Mouse (Mus musculus) left cerebral cortex, adult 18-20 months (tissue): ENCODE data around the gene Slc41a3. TPM values are rescaled to one million over a fixed set of nuclear protein-coding genes. Genes with fewer than 3 reads are reported as not detected.
"Not testable (repeated sequence)": the region's sequence is repeated elsewhere in the genome, so short reads cannot be mapped to it uniquely, and the experiment has no call there.

Experiments
- DNase-seq, 2 experiments: peaks; one replicate each; pipeline ENCODE4 v3.0.0; 2021 to 2022; ENCODE audit warnings: low spot score in 2 of 2, mixed read lengths in 1 of 2
- total RNA-seq, 2 experiments: library from RNA; stranded (reverse); gene quantifications; 2 replicates each; pipeline ENCODE4 v1.2.3; 2021

The Slc41a3 gene
- total RNA-seq, 2 experiments from 2014 or later, result 4.4 to 5.0 TPM

DNA sequence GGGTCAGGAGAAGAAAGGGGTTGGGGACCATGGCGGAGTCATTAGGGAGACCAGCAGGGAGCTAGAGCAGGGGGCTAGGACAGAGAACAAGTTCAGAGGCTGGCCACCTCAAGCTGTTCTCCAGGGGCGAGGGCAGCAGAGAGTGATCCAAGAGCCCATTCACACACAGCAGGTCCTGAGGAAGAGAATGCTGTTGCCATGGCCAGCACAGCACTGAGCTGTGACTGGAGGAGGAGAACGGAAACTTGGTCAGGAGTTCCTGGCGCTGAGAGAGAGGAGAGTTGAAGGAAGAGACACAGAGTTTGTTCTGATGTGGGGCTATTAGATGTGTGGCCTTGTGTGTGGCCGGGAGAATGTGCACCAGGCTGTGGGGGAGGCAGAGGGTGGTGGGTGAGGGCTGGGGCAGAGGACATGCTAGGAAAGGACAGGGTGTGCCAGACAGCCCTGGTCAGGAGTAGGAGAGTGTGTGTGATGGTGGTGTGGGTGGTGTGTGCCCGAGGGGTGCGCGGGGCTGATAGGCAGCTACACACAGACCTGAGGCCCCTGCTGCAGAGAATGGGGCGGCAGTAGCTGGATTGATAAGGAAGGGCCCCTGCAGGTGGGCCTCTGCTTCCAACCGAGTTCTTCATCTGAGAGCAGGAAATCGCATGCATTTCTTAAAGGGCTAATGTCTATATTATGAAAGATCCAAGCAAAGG is 18.4 kb downstream of the Slc41a3 start:
- no peak for DNase-seq

DNA sequence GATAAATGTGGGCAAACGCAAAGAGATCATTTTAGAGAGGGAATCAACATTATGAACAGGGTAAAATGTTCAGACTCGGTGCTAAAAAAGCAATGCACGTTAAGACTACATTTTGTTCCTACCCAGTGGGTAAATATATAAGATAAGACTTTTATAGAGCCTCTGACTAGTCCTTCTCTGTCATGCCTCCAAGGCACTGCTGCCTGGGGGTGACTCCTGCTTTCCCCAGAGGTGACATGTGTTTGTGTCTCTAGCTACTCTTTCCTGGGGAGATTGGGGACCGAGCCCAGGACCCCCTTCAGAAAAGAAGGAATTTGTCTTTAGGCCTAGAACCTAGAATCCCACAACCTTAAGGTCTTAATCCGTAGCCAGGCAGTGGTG is 18.9 kb downstream of the Slc41a3 start:
- DNase-seq, result no peak

DNA sequence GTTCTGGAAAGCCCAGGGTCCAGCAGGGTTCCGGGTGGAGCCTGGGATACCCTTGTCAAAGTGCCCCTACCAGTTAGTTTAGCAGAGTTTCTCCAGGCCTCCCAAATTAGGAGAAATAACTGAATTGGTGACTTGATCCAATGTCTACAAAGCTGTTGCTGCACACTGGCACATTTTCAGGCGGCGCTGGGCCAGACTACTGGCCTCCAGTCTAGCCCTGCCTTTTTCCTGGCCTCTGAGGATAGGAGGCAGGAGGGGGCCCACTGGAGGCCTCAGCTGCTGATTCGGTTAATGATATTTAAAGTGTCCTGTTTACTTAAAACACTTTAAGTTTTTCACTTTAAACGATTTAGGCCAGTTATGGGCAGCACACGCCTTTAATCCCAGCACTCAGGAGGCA is 19.7 kb downstream of the Slc41a3 start:
- peak in 1 of 2 experiments; percentile 12 for DNase-seq

DNA sequence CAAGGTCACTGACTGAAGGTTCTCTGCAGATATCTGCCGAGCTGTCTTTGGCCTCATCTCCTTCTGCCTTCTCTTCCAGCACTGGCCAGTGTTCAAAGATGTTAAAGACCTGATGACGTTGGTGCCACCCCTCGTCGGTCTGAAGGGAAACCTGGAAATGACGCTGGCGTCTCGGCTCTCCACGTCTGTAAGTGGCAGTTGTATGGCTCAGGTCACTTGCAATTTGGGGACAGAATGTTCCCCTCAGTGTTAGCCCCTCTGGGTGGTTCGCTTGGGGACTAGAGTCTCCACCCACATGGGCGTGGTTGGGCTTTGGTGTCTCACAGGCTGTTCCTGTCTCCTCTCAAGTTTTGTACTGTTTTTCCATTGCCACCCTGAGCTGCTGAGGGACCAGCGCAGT is 20.2 kb downstream of the Slc41a3 start:
- no peak for DNase-seq

DNA sequence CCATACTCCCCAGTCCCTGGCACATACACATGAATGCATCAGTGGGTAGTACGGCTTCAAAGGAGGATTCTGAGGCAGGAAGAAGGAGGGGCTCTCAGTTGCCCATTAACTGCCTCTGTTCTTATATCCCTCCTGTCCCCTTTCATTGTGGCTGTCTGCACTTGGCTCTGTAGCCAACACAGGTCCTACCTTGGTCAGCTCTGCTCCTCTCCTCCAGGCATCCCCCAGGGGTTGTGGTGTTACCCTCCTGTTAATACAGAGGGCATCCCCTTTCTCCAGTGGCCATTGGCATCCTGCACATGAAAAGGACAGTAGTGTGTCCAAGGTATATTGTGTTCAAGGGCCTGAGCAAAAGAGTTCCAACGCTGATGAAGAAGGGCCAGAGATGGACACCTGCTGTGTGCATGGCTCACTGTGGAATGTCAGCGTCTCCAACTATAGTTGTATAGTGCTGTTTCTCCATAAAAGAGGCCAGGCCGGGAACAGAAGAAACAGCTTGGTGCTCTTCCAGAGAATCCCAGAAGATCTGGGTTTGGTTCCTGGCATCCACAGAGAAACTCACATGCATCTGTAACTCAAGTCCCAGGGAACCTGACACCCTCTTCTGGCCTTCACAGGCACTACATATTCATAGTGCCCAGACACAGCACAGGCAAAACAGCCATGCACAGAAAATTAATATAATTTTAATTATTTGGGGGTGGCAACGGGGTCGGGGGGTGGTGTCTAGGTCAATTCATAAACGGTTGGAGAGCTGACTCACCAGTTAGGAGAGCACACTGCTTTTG is 20.9 kb downstream of the Slc41a3 start:
- DNase-seq, result no peak

DNA sequence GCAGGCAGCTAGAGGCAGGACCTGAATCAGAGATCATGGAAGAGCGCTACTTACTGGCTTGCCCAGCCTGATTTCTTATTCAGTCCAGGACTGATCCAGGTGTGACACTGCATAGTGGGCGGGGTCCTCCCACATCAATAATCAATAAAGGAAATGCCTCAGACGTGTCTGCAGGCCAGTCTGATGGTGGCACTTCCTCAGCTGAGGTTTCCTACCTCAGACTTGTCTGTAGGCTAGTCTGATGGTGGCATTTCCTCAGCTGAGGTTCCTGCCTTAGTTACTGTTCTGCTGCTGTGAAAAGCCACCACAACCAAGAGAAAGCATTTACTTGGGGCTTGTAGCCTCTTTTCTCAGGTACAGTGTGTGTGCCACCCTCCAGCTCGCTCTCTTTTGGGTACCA is 23.0 kb downstream of the Slc41a3 start:
- DNase-seq, result no peak

DNA sequence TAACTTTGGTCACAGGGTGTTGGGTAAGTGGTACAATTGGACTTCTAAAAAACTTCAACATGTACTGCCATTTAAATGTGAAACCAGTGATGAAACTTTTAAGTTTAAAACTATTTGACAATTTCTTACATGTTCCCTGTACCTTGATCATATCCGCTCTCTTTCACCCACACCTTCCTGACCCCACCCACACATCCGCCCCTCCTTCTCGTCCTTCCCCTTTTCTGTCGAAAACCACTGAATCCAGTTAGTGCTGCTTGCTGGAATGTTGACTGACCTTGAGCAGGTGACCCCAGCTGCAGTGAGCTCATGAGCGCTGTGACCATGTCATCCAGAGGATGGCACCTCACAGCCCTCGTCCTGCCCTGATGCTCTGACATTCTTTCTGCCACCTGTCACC is 25.0 kb downstream of the Slc41a3 start:
- DNase-seq, result no peak

DNA sequence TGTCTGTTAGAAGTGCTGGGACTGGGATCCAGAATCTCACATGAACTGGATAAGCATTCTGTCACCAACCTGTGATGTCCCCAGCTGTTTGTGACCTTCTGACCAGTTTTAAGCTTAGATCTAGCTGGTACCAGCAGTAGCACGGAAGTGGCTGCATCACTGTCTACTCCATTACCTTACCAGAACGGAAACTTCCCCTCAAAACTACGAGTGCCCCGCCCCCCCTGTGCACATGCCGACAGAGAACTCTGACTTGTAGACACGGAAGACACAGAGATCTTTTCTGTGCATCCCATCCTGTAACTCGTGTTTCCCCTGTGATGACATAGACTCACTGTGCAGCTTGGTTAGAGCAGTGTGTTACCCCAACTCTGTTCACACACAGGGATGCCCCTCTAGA is 25.9 kb downstream of the Slc41a3 start:
- no peak for DNase-seq

DNA sequence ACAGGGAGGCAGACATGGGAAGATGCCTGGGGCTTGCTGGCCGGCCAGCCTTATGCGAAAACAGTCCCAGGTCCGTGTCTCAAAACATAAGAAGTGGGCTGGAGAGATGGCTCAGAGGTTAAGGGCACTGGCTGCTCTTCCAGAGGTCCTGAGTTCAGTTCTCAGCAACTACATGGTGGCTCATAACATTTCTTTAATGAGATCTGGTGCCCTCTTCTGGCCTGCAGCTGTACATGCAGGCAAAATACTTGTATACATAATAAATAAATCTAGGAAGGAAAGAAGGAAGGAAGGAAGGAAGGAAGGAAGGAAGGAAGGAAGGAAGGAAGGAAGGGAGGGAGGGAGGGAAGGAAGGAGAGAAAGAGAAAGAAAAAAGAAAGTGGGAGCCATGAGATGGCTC is 28.0 kb downstream of the Slc41a3 start:
- DNase-seq, result not testable (repeated sequence)

DNA sequence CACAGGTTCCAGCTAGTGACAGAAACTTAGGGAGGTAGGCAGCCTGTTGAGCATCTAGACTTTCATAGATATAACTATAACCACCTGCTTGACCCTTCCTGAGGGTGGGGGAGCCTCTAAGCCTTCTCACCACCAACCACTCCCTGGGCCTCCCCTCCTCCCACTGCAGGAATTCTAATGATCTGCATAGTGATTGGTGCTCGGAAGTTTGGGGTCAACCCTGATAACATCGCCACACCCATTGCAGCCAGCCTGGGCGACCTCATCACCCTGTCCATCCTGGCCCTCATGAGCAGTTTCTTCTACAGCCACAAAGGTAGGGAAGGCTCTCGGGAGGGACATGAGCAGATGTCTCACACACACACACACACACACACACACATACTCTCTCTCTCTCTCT is 30.6 kb downstream of the Slc41a3 start:
- no peak for DNase-seq

DNA sequence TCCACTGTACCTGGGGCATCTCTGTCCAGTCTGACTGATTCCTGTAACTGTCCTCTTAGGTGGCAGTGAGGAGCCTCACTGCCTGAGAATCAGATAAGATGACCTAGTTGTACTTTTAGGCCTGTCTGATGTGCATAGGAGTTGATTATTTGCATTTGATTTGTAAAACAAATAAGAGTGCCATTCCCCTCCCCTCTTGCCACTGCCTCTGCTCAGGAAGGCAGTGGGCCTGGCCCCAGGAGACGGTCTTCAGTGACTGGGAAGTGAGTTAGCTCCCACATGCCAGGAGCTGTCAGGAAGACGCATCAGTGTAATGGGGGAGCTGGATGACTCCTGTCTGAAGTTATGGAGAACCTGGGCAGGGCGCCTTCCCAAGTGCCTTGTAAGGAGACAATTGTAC is 31.1 kb downstream of the Slc41a3 start:
- no peak for DNase-seq

DNA sequence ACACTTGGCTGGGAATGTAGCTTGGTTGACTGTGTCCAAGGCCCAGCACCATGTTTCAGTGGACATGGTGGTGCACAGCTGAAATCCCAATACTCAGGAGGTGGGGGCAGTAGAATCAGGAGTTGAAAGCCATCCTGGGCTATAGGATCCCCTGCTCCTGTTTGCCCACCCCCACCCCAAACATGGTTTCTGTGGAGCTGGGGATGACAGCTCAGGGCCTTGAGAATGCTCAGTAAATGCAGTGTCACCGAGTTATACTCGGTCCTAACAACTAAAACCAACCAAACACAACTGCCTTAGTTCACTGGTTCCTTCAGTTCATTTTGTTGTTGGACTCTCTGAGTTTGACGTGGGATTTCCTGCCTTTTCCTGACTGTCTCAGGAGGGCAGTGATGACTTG is 38.5 kb downstream of the Slc41a3 start:
- DNase-seq, result no peak

DNA sequence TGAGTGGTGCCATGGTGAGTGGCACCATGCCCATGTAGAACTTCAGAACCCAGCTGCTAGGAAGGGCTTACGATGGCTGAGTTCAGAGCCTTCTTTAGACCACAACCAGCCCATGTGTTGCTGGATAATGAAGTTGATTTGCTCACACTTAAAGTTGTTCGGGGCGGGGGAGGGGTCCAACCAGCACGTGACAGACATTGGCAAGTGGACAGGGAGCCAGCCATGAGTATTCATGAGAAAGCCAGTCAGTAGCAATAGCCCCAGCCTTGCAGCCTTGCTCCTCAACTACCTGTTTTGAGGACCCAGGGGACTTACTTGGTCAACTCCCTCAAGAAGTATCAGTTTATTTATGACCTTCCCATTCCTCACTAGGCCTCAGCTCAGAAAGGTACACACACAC is 40.4 kb downstream of the Slc41a3 start:
- DNase-seq, result no peak

DNA sequence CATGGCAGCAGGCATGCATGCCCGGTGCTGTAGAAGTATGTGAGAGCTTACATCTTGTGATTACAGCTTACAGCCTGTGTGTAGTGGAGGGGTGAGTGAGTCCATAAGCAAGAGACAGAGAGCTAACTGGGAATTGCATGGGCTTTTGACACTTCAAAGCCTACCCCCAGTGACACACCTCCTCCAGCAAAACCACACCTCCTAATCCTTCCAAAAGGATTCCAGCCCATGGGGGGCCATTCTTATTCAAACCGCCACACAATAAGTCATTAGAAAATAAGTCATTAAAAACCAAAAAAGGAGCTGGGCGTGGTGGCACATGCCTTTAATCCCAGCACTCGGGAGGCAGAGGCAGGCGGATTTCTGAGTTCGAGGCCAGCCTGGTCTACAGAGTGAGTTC is 43.9 kb downstream of the Slc41a3 start:
- DNase-seq, result no peak

DNA sequence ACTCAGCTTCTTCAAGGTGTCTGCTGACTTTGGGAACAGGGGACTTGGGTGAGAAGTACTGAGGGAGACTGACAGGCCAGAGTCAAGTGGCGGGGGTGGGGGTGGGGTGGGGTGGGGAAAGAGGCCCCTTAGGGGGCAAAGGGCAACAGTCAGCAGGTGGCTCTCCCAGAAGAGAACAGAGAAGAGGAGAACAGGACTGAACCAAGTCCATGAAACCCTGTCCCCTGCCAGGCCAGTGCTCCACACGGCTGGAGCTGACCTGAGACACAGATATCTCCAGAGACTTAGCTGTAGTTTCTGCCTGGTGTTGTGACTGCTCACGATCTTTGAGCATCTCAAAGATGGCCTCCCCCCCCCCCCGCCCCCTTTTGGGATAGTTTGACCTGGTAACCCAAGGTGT is 44.8 kb downstream of the Slc41a3 start:
- no peak for DNase-seq

DNA sequence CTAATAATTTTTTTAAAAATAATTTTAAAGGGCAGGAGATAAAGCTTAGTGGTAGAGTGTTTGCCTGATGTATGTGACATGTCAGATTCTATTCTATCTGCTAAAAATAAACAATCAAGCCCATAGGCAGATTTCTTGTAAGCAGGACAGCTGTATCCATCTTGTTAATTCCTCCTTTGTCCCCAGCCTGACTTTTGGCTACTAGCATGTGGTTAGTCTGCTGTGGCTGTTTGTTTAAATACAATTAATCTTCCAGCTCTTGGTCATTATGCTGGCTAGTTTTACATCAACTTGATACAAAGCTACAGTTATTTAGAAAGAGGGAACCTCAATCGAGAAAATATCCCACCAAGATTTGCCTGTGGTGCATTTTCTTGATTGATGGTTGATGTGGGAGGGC is 46.1 kb downstream of the Slc41a3 start:
- DNase-seq, result no peak

DNA sequence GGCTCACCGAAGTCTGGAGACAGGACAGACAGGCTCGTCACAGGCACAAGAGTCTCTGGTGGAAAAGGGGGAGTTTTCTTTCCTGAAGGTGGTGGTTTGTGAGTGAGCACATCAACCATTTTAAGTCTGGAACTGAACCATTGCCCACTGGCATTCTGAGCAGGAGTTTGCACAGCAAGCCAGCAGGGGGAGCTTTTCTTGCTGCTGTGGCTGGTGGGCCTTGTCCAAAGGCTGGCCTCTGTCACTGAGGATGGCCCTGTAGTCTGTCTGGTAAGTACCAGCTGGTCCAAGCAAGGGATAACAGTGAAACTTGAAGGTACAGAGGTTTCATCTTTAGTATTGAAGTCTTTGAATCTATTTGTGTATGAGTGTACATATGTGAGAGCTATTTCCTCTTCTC is 49.2 kb downstream of the Slc41a3 start:
- peak; percentile 49 to 59 for DNase-seq

DNA sequence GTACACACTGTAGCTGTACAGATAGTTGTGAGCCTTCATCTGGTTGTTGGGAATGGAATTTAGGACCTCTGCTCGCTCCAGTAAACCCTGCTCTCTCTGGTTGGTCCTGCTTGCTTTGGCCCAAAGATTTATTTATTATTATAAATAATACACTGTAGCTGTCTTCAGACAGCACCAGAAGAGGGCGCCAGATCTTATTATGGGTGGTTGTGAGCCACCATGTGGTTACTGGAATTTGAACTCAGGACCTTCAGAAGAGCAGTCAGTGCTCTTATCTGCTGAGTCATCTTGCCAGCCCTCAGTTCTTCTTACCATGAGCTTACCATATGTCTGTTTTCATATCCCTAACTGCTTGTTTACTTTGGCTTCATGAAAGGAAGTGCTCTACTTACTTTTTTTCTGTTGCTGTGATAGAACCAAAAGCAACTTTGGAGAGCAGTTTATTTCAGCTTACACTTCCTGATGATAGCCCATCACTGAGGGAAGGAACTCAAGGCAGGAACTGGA is 51.9 kb downstream of the Slc41a3 start:
- DNase-seq, result not testable (repeated sequence)

DNA sequence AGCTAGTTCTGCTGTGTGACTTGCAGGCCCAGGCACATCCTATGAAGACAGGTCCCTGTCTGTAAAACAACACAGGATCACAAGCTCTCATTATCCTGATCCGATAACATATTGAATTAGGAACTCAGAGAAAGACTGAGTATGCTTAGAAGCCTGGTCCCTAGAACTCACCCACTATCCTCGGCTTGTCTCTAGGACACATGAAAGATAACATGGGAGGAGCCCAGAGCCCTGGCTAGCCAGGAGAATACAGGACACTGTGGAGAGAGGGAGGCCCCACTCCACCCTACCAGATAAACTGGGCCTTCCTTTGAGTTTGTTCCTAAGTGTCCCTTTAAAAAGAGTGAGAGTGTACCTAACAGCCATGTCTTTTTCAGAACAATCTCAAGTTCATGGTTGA is 55.4 kb downstream of the Slc41a3 start:
- no peak for DNase-seq

DNA sequence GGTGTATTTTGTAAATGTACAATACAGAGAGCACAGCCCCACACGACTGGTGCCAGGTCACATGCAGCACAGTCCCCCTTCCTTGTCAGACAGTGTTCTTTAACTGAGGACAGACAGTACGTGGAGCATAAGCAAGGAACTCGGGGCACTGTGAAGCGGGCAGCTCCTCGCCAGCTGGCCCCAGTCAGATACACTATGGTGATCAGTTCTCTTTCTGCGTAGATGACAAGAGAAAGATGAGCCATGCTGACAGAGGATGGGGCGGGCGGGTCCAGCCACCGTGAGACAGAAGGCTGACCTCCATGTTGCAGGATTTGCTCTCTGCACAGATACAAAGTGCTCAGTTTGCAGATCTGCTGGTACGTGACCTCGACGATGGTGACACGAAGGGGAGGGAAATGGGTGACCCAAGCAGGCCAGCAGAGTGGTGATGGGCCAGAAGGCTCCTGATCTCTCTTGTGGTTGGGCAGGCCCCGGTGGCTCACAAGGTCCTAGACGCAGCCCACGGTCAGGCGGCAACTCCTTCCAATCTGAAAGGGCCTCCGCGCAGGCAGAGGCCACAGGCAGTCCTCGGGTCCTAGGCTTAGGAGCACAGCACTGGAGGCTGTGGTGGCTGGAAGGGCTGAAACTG is 56.0 kb downstream of the Slc41a3 start:
- DNase-seq, result no peak

DNA sequence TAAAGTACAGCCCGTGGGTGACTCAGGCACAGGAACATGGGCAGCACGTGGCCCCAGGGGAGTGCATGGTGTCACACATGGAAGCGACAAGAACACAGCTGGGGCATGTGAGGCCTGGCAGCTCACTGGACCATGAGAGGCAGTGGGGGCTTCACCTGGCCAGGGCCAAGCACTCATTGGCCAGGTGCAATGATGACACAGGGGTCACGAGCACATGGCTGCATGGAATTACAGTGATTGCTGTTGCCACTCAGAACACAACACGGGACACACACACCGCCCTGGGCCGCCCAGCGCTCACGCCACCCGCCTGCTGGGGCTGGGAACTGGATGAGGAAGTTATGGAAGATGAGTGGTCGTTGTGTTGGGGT is 56.5 kb downstream of the Slc41a3 start:
- DNase-seq, result no peak

DNA sequence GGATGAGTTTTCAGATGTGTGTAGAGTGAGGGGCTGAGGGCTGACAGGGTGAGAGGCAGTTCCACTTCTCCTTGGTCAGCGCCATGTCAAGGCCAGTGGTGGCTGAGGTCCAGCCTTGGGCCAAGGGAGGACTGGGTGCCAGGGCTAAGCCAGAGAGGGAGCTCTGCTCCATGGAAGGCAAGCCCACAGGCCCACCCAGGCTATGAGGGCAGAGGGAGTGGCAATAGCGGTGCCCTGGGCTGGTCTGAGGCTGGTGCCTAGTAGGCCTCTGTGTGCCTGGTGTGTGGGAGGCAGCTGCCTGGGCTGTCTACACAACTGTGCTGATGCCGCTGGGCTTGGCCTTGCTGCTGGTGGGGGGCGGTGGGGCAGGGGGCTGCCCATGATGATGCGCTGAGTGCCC is 57.6 kb downstream of the Slc41a3 start:
- DNase-seq, result no peak
